Mouse (Mus musculus): ENCODE results near the gene Plekha4. TPM values are rescaled to one million over a fixed set of nuclear protein-coding genes. Genes with fewer than 3 reads are reported as not detected.

The Plekha4 gene
- total and polyA plus RNA-seq, 3 experiments = 0.12 to 0.65 TPM; not detected in 1

DNA sequence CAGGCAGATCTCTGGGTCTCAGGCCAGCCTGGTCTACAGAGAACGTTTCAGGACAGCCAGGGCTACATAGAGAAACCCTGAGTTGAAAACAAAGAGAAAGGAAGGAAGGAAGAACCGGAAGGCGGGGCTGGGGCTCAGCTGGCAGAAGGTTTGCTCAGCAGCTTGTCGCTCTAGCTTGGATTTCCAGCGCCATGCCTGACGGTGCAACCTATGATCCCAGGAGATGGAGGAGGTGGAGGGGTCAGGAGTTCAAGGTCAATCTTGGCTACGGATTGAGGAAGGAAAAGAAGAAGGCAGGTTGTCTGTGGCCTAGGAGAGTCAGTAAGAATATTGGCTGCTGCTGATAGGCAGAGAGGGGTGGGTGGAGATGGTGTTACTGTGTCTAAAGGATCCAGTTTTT lies 34.1 kb downstream of the Plekha4 start:
- peak; percentile 53 for DNase-seq (ENCODE audit: low read depth, low spot score)
- Histone ChIP-seq H3K79me2 (ENCODE audit: control insufficient read depth, insufficient read depth, low read length, poor library complexity) (no peaks in the 10 kb centered on the region; the same call in 1 of the 2 replicates), H3K36me3 (ENCODE audit: control insufficient read depth in 1 of 2, insufficient read depth in 2 of 2, low read length in 2 of 2) (0 out of 4 replicates have a peak, but pooled peaks cover 0 to 2% of the 10 kb centered on the region in 2 experiments), H3K27ac (ENCODE audit: control insufficient read depth, low read depth, low read length) (no peak overlapping the region; the same call in 1 of the 2 replicates), H3K9me3 (replicated peaks; ENCODE audit: insufficient read depth, low read length) (no peaks in the 10 kb centered on the region), H3K4me3 (ENCODE audit: control insufficient read depth in 1 of 2, insufficient read depth in 1 of 2, low read depth in 2 of 2, low read length in 2 of 2) (peak overlapping the region; percentile 53 to 60), H3K27me3 (ENCODE audit: control insufficient read depth in 1 of 2, insufficient read depth in 2 of 2, low read length in 2 of 2) (no peaks in the 10 kb centered on the region), H3K9ac (ENCODE audit: control insufficient read depth, low read depth, low read length, poor library complexity, severe bottlenecking) (peak overlapping the region; percentile 72), H3K4me1 (ENCODE audit: control insufficient read depth in 1 of 2, insufficient read depth in 2 of 2, low read length in 2 of 2) (peaks cover 0 to 10% of the 10 kb centered on the region in 2 experiments; a peak in 2 of 4 replicates)
- TF ChIP-seq USF1 (IDR thresholded peaks at IDR 0.05; ENCODE audit: low read depth, low read length) = no peak
- TF ChIP-seq E2F4 (IDR thresholded peaks at IDR 0.05; ENCODE audit: borderline replicate concordance, low read depth, low read length) = no peak
- TF ChIP-seq SIN3A (IDR thresholded peaks at IDR 0.05; ENCODE audit: low read length) = no peak; the same call in 1 of the 2 replicates
- no peak for TF ChIP-seq USF2 (IDR thresholded peaks at IDR 0.05; ENCODE audit: borderline replicate concordance in 1 of 2, insufficient read depth in 1 of 2, low read depth in 1 of 2, low read length in 2 of 2)
- no peak for TF ChIP-seq ZKSCAN1 (IDR thresholded peaks at IDR 0.05; ENCODE audit: low read depth, low read length)
- TF ChIP-seq RAD21 (IDR thresholded peaks at IDR 0.05; ENCODE audit: low read depth, low read length) = no peak
- TF ChIP-seq BHLHE40 (IDR thresholded peaks at IDR 0.05; ENCODE audit: borderline replicate concordance, low read depth, low read length) = no peak
- no peak for TF ChIP-seq ELF1 (IDR thresholded peaks at IDR 0.05; ENCODE audit: low read depth, low read length)
- TF ChIP-seq MXI1 (IDR thresholded peaks at IDR 0.05; ENCODE audit: low read depth, low read length) = no peak
- TF ChIP-seq ZMIZ1 (IDR thresholded peaks at IDR 0.05; ENCODE audit: low read depth, low read length) = no peak
- 0 out of 2 replicates have a peak, but pooled peaks have one; percentile 25 for TF ChIP-seq CHD1 (IDR thresholded peaks at IDR 0.05; ENCODE audit: low read depth, low read length)
- no peak for TF ChIP-seq TBP (IDR thresholded peaks at IDR 0.05; ENCODE audit: low read depth, low read length)
- TF ChIP-seq MAZ (IDR thresholded peaks at IDR 0.05; ENCODE audit: low read depth, low read length) = no peak
- TF ChIP-seq POLR2AphosphoS5 (IDR thresholded peaks at IDR 0.05; ENCODE audit: borderline replicate concordance, low read depth, low read length) = no peak
- no peak for TF ChIP-seq ZNF384 (IDR thresholded peaks at IDR 0.05; ENCODE audit: low read depth, low read length)
- no peak for TF ChIP-seq POLR2A (IDR thresholded peaks at IDR 0.05; ENCODE audit: control insufficient read depth in 1 of 2, insufficient read depth in 1 of 2, low read depth in 1 of 2, low read length in 2 of 2, poor library complexity in 1 of 2)
- TF ChIP-seq TCF12 (IDR thresholded peaks at IDR 0.05; ENCODE audit: low read depth, low read length) = no peak
- no peak for TF ChIP-seq TAL1 (IDR thresholded peaks at IDR 0.05; ENCODE audit: low read length)
- TF ChIP-seq GABPA (IDR thresholded peaks at IDR 0.05; ENCODE audit: low read depth, low read length) = no peak
- 0 out of 2 replicates have a peak, but pooled peaks have one; percentile 18 for TF ChIP-seq MAX (IDR thresholded peaks at IDR 0.05; ENCODE audit: low read length)
- no peak for TF ChIP-seq SMC3 (IDR thresholded peaks at IDR 0.05; ENCODE audit: low read depth, low read length)
- no peak for TF ChIP-seq MYC (IDR thresholded peaks at IDR 0.05; ENCODE audit: low read depth, low read length)
- peak; percentile 42 for TF ChIP-seq ETS1 (IDR thresholded peaks at IDR 0.05; ENCODE audit: low read depth, low read length)
- no peak for TF ChIP-seq KAT2A (conservative IDR thresholded peaks at IDR 0.05; ENCODE audit: low read depth, low read length)
- 0 out of 4 replicates have a peak, but pooled peaks of 1 of the 2 experiments have one; percentile 4 for TF ChIP-seq EP300 (IDR thresholded peaks at IDR 0.05; ENCODE audit: low read depth in 1 of 2, low read length in 2 of 2)

All from MEL (cell line).